14 mouse cellular contexts compared by ENCODE assay signal in the genomic region with DNA sequence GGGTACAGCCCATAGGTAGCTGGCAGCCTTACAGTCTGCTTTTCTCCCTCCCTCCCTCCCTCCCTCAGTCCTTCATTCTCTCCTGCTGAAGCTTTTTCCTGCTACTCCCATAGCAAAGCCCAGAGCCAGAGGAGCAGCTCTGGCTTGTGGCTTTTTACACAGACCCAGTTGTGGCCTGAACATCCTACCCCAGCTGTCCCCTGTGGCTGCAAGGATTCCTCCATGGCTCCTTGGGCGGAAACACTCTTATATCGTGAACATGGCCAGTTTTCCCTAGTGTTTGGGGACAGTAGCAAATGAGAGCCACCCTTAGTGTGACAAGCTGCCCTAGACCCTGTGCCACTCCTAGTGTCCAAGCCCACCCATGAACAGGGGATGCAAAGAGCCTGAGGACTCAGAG. TPM values are rescaled to one million over a fixed set of nuclear protein-coding genes. Genes with fewer than 3 reads are reported as not detected.
DNase-seq lines count a peak whose midpoint lies in the region; ATAC-seq and TF ChIP-seq lines count a peak whose summit lies in the region.
"Had no signal": no experiment of that assay in that cellular context is flagged by ENCODE, and none has a peak within 500 bp of the region (broad histone marks: within the 10 kb centered on the region; RNA-seq: fewer than 3 reads in every experiment).

No protein-coding gene starts in this region.

- TF ChIP-seq CTCF in heart, postnatal 0 days (IDR thresholded peaks at IDR 0.05; ENCODE audit: low read depth) = no peak

- no peak for TF ChIP-seq EP300 in heart, postnatal 0 days (IDR thresholded peaks at IDR 0.05; ENCODE audit: low read depth)

- WGBS in heart, embryonic 16.5 days = 69% methylated on average over 2 of the region's 2 CpGs
- WGBS in lung, embryonic 15.5 days = 69% methylated on average over 2 of the region's 2 CpGs
- WGBS in heart, postnatal 0 days = 68% methylated on average over 2 of the region's 2 CpGs
- 80% methylated on average over 2 of the region's 2 CpGs for whole genome bisulfite sequencing in stomach, embryonic 14.5 days
- WGBS in liver, embryonic 12.5 days (ENCODE audit: insufficient replicate concordance) = 65% methylated on average over 2 of the region's 2 CpGs

- ATAC-seq in heart, embryonic 16.5 days (replicated peaks; ENCODE audit: extremely low read depth, insufficient read depth, low FRiP score) = no peak
- no peak for ATAC-seq in lung, embryonic 15.5 days (ENCODE audit: borderline replicate concordance, extremely low read depth, low FRiP score, low TSS enrichment)
- ATAC-seq in heart, postnatal 0 days (ENCODE audit: insufficient read depth, low read depth) = 0 out of 2 replicates have a peak, but pooled peaks have one; percentile 1
- no peak for ATAC-seq in stomach, embryonic 14.5 days (ENCODE audit: insufficient number of reproducible peaks, insufficient read depth, low FRiP score, low read depth)
- no peak for ATAC-seq in liver, embryonic 12.5 days
- ATAC-seq: forebrain, embryonic 16.5 days; inflammation-experienced regulatory T-cells, adult 6 months; midbrain, embryonic 16.5 days had no signal

- no peak for DNase-seq in heart, postnatal 4 days
- DNase-seq in lung, postnatal 10 days = no peak
- DNase-seq in heart, postnatal 0 days (ENCODE audit: low spot score) = no peak
- no peak for DNase-seq in testis, postnatal 14 days (ENCODE audit: low spot score)
- DNase-seq: right cerebral cortex, adult 18-20 months; thymus, adult 2 months had no signal

- H3K9ac ChIP-seq in heart, embryonic 16.5 days (ENCODE audit: low read length) = peak overlapping the region; percentile 16; the same call in 1 of the 2 replicates
- H3K9ac ChIP-seq in lung, embryonic 15.5 days = no peak overlapping the region
- no peak overlapping the region for H3K9ac ChIP-seq in heart, postnatal 0 days (replicated peaks; ENCODE audit: low read depth, low read length)
- H3K9ac ChIP-seq in stomach, embryonic 14.5 days (replicated peaks; ENCODE audit: low read depth, low read length) = no peak overlapping the region
- no peak overlapping the region for H3K9ac ChIP-seq in liver, embryonic 12.5 days

- H3K4me3 ChIP-seq in heart, embryonic 16.5 days (ENCODE audit: low read length) = no peak overlapping the region
- H3K4me3 ChIP-seq in lung, embryonic 15.5 days = no peak overlapping the region
- no peak overlapping the region for H3K4me3 ChIP-seq in heart, postnatal 0 days (ENCODE audit: low read depth, low read length)
- no peak overlapping the region for H3K4me3 ChIP-seq in stomach, embryonic 14.5 days (ENCODE audit: low read depth, low read length)
- H3K4me3 ChIP-seq in liver, embryonic 12.5 days = no peak overlapping the region

- H3K27ac ChIP-seq in heart, embryonic 16.5 days (ENCODE audit: low read length) = peak overlapping the region; percentile 71
- H3K27ac ChIP-seq in lung, embryonic 15.5 days = peak overlapping the region; percentile 62
- peak overlapping the region; percentile 59 for H3K27ac ChIP-seq in heart, postnatal 0 days (ENCODE audit: low read depth)
- peak overlapping the region; percentile 67; the same call in 1 of the 2 replicates for H3K27ac ChIP-seq in stomach, embryonic 14.5 days (ENCODE audit: low read length)
- H3K27ac ChIP-seq in liver, embryonic 12.5 days = no peak overlapping the region
- H3K27ac ChIP-seq: macrophage had no signal

- no peak overlapping the region for H3K4me2 ChIP-seq in heart, embryonic 16.5 days (ENCODE audit: low read depth, low read length)
- H3K4me2 ChIP-seq in lung, embryonic 15.5 days = no peak overlapping the region
- no peak overlapping the region for H3K4me2 ChIP-seq in heart, postnatal 0 days (ENCODE audit: low read depth, low read length)
- no peak overlapping the region for H3K4me2 ChIP-seq in stomach, embryonic 14.5 days (replicated peaks; ENCODE audit: low read depth, low read length)
- H3K4me2 ChIP-seq in liver, embryonic 12.5 days = no peak overlapping the region

- no peaks in the 10 kb centered on the region for H3K27me3 ChIP-seq in heart, embryonic 16.5 days (ENCODE audit: control insufficient read depth, insufficient read depth, low read length)
- no peaks in the 10 kb centered on the region for H3K27me3 ChIP-seq in lung, embryonic 15.5 days
- no peaks in the 10 kb centered on the region for H3K27me3 ChIP-seq in heart, postnatal 0 days (ENCODE audit: control insufficient read depth, insufficient read depth, low read length)
- H3K27me3 ChIP-seq in stomach, embryonic 14.5 days (ENCODE audit: control insufficient read depth, insufficient read depth, low read length) = no peaks in the 10 kb centered on the region
- no peaks in the 10 kb centered on the region for H3K27me3 ChIP-seq in liver, embryonic 12.5 days (replicated peaks)

- H3K4me1 ChIP-seq in heart, embryonic 16.5 days (ENCODE audit: control insufficient read depth, insufficient read depth, low read length) = peaks cover 48% of the 10 kb centered on the region
- H3K4me1 ChIP-seq in lung, embryonic 15.5 days = peaks cover 61% of the 10 kb centered on the region
- H3K4me1 ChIP-seq in heart, postnatal 0 days (ENCODE audit: control insufficient read depth, insufficient read depth) = peaks cover 45% of the 10 kb centered on the region
- H3K4me1 ChIP-seq in stomach, embryonic 14.5 days (ENCODE audit: control insufficient read depth, insufficient read depth, low read length) = peaks cover 48% of the 10 kb centered on the region
- H3K4me1 ChIP-seq in liver, embryonic 12.5 days = peaks cover 54% of the 10 kb centered on the region

- H3K36me3 ChIP-seq in heart, embryonic 16.5 days (ENCODE audit: control insufficient read depth, insufficient read depth) = 0 out of 2 replicates have a peak, but pooled peaks cover 2% of the 10 kb centered on the region
- H3K36me3 ChIP-seq in lung, embryonic 15.5 days = peaks cover 12% of the 10 kb centered on the region; the same call in 1 of the 2 replicates
- H3K36me3 ChIP-seq in heart, postnatal 0 days (replicated peaks; ENCODE audit: control insufficient read depth, insufficient read depth, low read length) = peaks cover 17% of the 10 kb centered on the region; the same call in 1 of the 2 replicates
- H3K36me3 ChIP-seq in stomach, embryonic 14.5 days (ENCODE audit: control insufficient read depth, insufficient read depth, low read length) = peaks cover 7% of the 10 kb centered on the region; the same call in 1 of the 2 replicates
- H3K36me3 ChIP-seq in liver, embryonic 12.5 days = peaks cover 13% of the 10 kb centered on the region

- H3K9me3 ChIP-seq in heart, embryonic 16.5 days (replicated peaks; ENCODE audit: control insufficient read depth, low read length) = no peaks in the 10 kb centered on the region
- H3K9me3 ChIP-seq in lung, embryonic 15.5 days = no peaks in the 10 kb centered on the region
- H3K9me3 ChIP-seq in heart, postnatal 0 days (replicated peaks; ENCODE audit: control insufficient read depth, low read length) = no peaks in the 10 kb centered on the region
- H3K9me3 ChIP-seq in stomach, embryonic 14.5 days (ENCODE audit: control insufficient read depth, low read depth, low read length) = no peaks in the 10 kb centered on the region
- no peaks in the 10 kb centered on the region for H3K9me3 ChIP-seq in liver, embryonic 12.5 days (replicated peaks)

RNA-seq across cellular contexts. Expression of gene Rxra, which starts 58.6 kb away (rescaled TPM):
- polyA plus RNA-seq in heart, embryonic 16.5 days (2015; fragmentation: Nextera tagmentation; extraction: Ambion mirVana) = 6.6 and 8.4 TPM in 2 replicates
- 10 to 100 TPM; 39.0 to 43.2 TPM for total RNA-seq in heart, postnatal 4 days (2021)
- polyA plus RNA-seq in lung, embryonic 15.5 days (2015; fragmentation: Nextera tagmentation; extraction: Ambion mirVana) = 12.6 and 13.5 TPM in 2 replicates
- 56.9 and 81.7 TPM in 2 replicates for total RNA-seq in heart, postnatal 0 days (2014; rRNA removed; ENCODE audit: low replicate concordance)
- 4.9 and 5.5 TPM in 2 replicates for polyA plus RNA-seq in heart, postnatal 0 days (2015; fragmentation: Nextera tagmentation; extraction: Ambion mirVana)
- polyA plus RNA-seq in stomach, embryonic 14.5 days (2014; fragmentation: Nextera tagmentation; extraction: Ambion mirVana) = 9.0 and 10.3 TPM in 2 replicates
- polyA plus RNA-seq in liver, embryonic 12.5 days (2016; fragmentation: Nextera tagmentation; extraction: Ambion mirVana) = 3.9 and 4.2 TPM in 2 replicates
